Mouse (Mus musculus) cerebellum, adult 8-10 months (tissue): Measurements from ENCODE around the gene Cfl1.

Experiments used
- DNase-seq: peaks from one replicate; pipeline ENCODE4 v3.0.0; 2022

The Cfl1 gene

GRCm38 (mm10) chr19:5538786-5539185 lies 48.5 kb downstream of the Cfl1 start:
- no peak for DNase-seq

DNA sequence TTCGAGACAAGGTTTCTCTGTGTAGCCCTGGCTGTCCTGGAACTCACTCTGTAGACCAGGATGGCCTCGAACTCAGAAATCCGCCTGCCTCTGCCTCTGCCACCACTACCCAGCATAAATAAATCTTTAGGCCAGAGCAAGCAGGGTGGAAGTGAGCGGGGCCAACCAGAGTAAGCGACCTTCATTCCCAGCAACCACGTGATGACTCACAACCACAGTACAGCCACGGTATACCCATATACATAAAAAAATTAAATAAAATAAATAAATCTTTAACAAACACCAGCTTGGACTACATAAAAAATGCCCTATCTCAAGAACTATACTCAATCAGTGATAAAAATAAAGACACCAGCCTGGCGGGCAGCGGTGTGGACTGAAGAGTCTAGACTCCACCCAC lies 53.1 kb downstream of the Cfl1 start:
- DNase-seq: no peak

DNA sequence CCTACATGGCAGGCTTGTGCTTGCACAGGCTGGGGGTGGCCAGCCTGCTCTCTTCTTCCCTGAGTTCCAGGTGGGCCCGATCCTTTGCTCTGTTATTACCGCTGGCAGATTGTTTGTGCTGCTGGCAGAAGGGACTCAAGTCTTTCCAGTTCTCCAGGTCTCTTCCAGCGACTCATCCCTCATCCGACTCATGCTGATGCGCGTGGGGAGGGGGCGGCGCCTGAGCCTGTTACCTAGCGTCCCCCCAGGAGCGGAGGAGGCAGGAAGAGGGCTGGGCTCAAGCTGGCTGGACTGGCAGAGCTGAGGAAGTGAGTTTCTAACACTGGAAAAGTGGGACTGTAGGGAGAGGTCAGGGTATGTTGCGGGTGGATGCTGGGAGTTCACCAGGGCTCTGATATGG lies 53.8 kb downstream of the Cfl1 start:
- no peak for DNase-seq
